Mouse (Mus musculus) midbrain, embryonic 10.5 days (tissue): Measurements from ENCODE around the gene Pdha2. TPM values are rescaled to one million over a fixed set of nuclear protein-coding genes. Genes with fewer than 3 reads are reported as not detected.

ENCODE experiments used
- DNase-seq: peaks from one replicate; pipeline ENCODE4 v3.0.0-alpha.2; 2017; ENCODE audit warnings: low spot score
- H3K27ac ChIP-seq: fragments of 300-500 bp; sonication (generic); replicated peaks from 2 replicates; pipeline ENCODE4 v1.5.1; 2016; ENCODE audit warnings: mild to moderate bottlenecking
- H3K27me3 ChIP-seq: fragments of 300-500 bp; sonication (generic); 2 replicates; pipeline ENCODE4 v1.6.1; 2016; ENCODE audit warnings: low read depth, mild to moderate bottlenecking; ENCODE audit not compliant: poor library complexity, severe bottlenecking
- H3K36me3 ChIP-seq: fragments of 300-500 bp; sonication (generic); 2 replicates; pipeline ENCODE4 v1.6.1; 2016; ENCODE audit warnings: mild to moderate bottlenecking, moderate library complexity
- H3K4me1 ChIP-seq: fragments of 300-500 bp; sonication (generic); 2 replicates; pipeline ENCODE4 v1.6.1; 2016
- H3K4me3 ChIP-seq: fragments of 300-500 bp; sonication (generic); 2 replicates; pipeline ENCODE4 v1.5.1; 2016; ENCODE audit warnings: mild to moderate bottlenecking, moderate library complexity
- H3K9me3 ChIP-seq: fragments of 300-500 bp; sonication (generic); replicated peaks from 2 replicates; pipeline ENCODE4 v1.6.1; 2016; ENCODE audit warnings: mild to moderate bottlenecking
- WGBS: fragments of 180-500 bp; shearing (Covaris S2); methylation state at CpG from one replicate; pipeline ENCODE4 v1.1.7; 2016; 5-methylcytosine and 5-hydroxymethylcytosine counted together
- polyA plus RNA-seq: library from polyadenylated mRNA; unstranded; fragments of >200 nt; fragmentation: Nextera tagmentation; extraction: Ambion mirVana; gene quantifications from 2 replicates; pipeline ENCODE4 v1.2.1, GENCODE M21; 2016

Pdha2 gene
- polyA plus RNA-seq, 1 experiment from 2014 or later = not detected

DNA sequence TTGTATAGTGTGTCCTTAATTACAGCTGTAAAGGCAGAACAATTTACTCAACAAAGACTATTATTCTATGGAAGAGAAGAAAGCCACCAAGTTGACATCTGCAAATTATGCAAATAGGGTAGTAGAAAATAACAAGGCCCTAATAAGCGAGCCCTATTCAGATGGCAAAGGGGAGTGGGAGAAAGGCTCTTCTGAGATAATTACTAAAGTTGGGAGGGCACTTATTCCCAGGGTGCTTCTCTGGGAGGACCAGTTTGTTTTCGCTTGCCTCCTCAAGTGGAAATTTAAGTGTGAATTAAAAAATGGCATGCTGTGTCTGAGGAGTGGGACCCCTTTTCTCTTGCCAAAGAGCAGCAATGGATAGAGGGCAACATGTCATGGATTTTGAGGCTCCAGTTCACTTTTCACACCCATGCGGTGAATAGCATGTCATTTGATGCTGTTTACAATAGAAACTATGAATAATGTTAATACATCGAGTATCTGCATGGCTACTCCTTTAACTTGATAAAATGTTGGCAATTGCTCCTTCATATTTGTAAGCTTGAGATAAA lies 14.8 kb downstream of the Pdha2 start:
- no peak for DNase-seq
- Histone ChIP-seq H3K4me1 (no peaks in the 10 kb centered on the region), H3K36me3 (no peaks in the 10 kb centered on the region), H3K27me3 (no peaks in the 10 kb centered on the region), H3K4me3 (no peak overlapping the region), H3K9me3 (no peaks in the 10 kb centered on the region), H3K27ac (no peak overlapping the region)
- WGBS = 81% methylated on average over 4 of the region's 4 CpGs

DNA sequence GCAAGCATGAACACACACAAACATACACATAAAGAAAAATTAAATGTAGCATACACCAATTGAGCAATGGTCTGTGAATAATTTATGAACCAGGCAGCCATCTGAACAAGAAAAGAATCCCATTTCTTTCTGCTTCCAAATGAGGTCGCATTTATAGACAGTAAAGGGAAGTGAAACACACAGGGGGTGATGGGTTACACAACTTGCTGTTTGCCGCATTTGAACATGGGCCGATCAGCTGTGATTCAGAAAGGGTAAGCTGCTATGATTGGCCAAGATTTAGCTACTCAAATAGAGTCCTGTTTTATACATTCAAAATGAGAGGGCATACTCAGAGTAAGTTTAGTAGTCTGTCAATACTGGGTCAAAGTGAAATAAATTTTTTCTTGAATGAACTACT lies 20.5 kb downstream of the Pdha2 start:
- no peak overlapping the region for H3K4me3 ChIP-seq

DNA sequence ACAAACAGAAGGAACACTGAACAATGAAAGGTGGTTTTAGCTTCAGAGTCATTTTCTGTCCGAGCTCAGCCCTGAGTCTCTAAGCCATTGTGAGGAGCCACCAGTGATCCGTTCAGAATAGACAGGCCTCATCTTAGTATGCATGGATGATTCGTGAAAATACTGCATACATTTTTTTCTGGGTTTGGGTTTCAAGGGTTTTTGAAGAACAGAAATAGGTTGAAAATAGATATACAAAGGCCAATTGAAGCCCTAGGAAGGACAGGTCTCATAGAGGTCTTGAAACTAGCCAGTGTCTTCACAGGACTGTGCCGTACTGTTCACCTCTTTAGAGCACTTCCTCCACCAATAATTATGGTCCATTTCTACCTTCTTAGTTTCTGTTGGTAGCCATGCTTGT lies 21.7 kb downstream of the Pdha2 start:
- Histone ChIP-seq H3K9me3 (no peaks in the 10 kb centered on the region), H3K27ac (no peak overlapping the region), H3K27me3 (no peaks in the 10 kb centered on the region), H3K4me1 (no peaks in the 10 kb centered on the region), H3K36me3 (no peaks in the 10 kb centered on the region), H3K4me3 (no peak overlapping the region)
- DNase-seq = no peak
- 77% methylated on average over 4 of the region's 4 CpGs for WGBS

More for the DNA sequence above, 20.5 kb downstream of the Pdha2 start:
- Histone ChIP-seq H3K36me3 (no peaks in the 10 kb centered on the region), H3K27me3 (no peaks in the 10 kb centered on the region), H3K9me3 (no peaks in the 10 kb centered on the region), H3K27ac (no peak overlapping the region), H3K4me1 (no peaks in the 10 kb centered on the region)
- no peak for DNase-seq
- WGBS = 87% methylated on average over 3 of the region's 3 CpGs

DNA sequence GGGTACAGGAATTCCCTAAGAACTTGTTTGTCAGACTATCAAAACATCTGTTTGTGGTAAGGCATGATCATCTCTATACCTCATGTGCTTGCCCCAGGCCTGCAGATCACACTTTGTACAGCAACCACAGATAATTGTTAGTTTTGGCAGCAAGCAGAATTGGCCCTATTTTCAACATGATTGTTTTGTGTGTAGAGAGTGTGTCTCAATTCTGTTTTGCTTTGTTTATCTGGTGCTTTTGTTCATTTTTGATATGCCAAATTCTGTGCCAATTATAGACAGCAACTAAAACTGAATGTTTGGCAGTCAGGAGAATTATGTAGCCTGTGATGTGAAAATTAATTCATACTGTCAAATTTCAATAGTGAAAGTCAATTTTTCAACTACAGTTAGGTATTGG lies 51.2 kb downstream of the Pdha2 start:
- no peak for DNase-seq
- H3K9me3 ChIP-seq = no peaks in the 10 kb centered on the region
- H3K36me3 ChIP-seq = no peaks in the 10 kb centered on the region
- no peaks in the 10 kb centered on the region for H3K4me1 ChIP-seq
- H3K27me3 ChIP-seq = no peaks in the 10 kb centered on the region
- no peak overlapping the region for H3K4me3 ChIP-seq
- no peak overlapping the region for H3K27ac ChIP-seq
